Mouse (Mus musculus) brain, adult 2 months (tissue): ENCODE results near the gene Itpr2.

Experiments
- DNase-seq: peaks from one replicate; pipeline ENCODE4 v3.0.0; 2011; ENCODE audit warnings: low read depth, low spot score

The Itpr2 gene

DNA sequence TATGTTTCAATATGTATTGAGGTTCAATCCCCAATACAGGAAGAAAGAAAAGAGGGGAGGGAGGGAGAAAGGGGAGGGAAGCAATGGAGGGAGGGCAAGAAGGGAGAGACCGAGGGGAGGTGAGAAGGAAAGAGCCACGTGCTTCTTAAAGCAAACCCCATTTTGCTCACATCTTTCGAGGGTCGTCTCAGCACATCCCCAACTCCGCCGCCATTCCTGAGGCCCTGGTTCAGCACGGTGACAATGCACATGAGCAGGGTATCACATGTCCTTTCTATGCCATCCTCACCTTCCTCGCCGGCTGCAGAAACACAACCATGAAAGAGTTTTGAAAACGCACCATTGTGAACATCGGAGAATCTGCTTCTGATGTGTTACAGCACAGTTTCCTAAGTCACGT lies 343.3 kb downstream of the Itpr2 start:
- DNase-seq = no peak

- peak; percentile 86 for DNase-seq
Measured at GRCm38 (mm10) chr6:146157983-146158535, 344.0 kb downstream of the Itpr2 start.

- DNase-seq = peak; percentile 45
Measured at GRCm38 (mm10) chr6:146157099-146157498, 344.9 kb downstream of the Itpr2 start.

DNA sequence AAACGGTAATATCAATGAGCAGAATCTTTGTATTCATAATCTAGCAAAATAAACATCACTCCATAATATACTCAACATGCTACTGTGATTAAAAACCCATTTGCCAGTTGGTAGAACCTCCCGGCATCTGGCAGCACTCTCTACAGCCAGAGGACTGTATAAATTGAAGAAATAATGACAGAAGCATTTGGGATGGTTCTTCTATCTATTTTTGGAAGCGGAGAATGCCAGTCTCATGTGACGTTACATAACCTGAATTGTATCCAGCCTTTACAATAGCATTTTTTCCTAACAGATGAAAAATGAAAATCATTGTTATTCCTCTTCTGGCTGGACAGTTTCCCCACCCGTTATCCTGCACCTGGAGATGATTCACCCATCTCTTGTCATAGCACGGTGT lies 345.5 kb downstream of the Itpr2 start:
- peak; percentile 55 for DNase-seq

- DNase-seq = peak; percentile 52
Measured at GRCm38 (mm10) chr6:146155156-146155734, 346.8 kb downstream of the Itpr2 start.

DNA sequence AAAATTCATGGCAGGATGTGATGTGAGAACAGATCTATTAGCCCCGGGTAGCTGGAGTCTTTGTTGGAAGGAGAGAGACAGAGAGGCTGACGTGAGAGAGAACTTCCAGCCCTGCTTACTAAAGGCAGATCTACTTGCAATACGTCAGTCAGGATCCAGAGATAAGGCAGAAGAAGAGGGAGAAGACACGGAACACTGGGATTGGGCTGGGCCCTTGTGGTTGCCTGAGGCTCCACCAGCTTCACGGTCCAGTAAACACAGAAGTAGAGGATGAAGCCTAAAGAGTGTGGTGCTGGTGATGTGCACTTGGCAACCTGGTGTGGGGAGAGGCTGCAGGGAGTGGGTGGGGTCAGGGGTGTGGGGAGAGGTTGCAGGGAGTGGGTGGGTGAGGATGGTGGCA lies 349.2 kb downstream of the Itpr2 start:
- DNase-seq = no peak

GRCm38 (mm10) chr6:146140966-146141585 lies 360.9 kb downstream of the Itpr2 start:
- DNase-seq = peak; percentile 28

GRCm38 (mm10) chr6:146140171-146140570 lies 361.9 kb downstream of the Itpr2 start:
- no peak for DNase-seq

DNA sequence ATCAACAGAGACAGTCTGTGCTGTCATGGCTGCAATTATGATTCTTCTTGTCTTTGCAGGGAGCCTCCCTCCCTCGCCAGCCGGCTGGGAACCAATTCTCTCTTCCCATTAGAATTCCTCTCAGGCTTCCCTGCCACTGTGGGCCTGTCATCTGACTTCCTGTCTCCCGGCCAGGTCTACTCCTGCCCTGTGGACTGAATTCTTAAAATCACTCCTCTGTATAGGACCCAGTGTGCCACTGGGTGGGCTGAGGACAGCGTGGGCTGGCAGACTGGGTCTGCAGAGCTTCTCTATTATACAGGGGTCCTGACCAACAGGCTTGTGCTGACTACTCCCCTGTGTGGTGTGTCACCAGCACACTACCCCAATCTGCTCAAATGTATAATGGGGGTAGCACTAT lies 365.4 kb downstream of the Itpr2 start:
- peak; percentile 64 for DNase-seq

- peak; percentile 21 for DNase-seq
Measured at GRCm38 (mm10) chr6:146136244-146136643, 365.8 kb downstream of the Itpr2 start.

- DNase-seq = no peak
Measured at GRCm38 (mm10) chr6:146135291-146135690, 366.7 kb downstream of the Itpr2 start.

- DNase-seq = no peak
Measured at GRCm38 (mm10) chr6:146133921-146134320, 368.1 kb downstream of the Itpr2 start.

- DNase-seq = no peak
Measured at GRCm38 (mm10) chr6:146129066-146129465, 373.0 kb downstream of the Itpr2 start.

DNA sequence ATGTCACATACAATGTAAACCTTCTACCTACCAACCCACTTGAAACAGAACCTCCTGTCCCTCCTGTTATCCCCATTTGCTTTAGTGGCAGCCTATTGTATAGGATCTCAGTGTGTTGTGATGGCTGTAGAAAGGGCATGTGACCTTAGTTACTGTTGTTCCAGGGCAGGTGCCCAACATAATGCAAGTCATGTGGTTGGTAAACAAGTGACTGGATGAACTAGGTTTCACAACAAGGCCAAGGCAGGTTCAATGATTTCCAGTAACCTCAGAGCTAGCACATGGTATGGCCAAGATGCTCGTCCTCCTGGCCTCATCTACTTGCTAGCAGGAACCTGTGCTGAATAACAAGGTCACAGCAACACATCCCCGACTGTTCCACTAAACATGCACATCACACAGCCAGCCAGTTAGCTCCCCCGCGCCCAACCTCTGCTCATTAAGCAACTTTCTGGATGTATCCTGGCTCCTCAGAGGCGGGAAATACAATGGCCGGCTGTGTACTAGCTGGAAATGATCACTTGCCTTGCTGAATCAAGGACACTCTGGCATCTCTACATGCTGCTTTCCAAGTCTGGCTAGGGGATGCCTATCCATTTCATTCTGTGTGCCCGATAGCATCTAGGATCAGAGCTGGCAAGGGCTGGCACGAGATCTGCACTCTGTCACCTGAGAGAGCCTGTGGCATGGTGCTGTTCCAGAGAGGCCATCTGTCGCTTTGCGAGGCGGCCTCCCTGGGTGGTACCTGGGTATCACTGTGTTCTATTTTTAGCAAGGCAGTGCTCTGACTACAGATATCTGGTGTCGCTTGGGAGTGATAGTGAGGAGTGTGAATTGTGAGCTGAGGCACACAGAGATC lies 375.0 kb downstream of the Itpr2 start:
- peak; percentile 96 for DNase-seq

DNA sequence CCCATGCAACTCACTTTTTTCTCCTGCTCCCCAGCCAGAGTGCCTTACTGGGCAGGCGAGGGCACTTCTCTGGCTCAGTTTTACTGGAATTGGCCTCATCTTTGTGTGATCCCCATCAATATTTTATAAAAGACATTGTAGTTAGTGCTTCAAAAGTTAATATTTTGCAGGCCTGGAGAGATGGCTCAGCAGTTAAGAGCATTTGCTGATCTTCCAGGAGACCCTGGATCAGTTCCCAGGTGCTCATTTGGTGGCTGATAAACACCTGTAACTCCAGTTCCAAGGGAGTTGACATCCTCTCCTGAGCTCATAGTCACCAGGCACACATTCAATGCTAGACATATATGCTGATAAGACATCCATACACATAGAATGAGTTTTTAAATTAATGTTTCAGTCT lies 376.4 kb downstream of the Itpr2 start:
- DNase-seq = no peak

GRCm38 (mm10) chr6:146124479-146124878 lies 377.5 kb downstream of the Itpr2 start:
- peak; percentile 73 for DNase-seq

DNA sequence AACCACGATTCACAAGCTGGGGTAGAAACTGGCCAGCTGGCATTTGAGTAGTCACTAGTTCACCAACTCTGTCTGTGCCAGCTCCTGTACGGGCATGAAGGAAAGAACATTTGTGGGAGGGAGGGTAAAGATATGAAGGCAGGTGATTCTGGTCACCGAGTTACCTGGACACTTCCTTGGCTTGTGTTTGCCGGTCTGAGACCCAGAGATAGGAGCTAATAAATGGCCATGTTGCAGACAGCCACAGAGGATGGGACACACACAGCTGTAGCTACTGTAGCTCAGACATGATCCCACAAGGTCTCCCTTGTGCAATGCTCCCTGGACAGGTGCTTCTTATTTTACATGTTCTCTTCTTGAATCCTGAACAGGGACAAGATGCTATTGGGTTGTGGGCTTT lies 378.4 kb downstream of the Itpr2 start:
- no peak for DNase-seq

GRCm38 (mm10) chr6:146120172-146120571 lies 381.9 kb downstream of the Itpr2 start:
- DNase-seq = no peak

GRCm38 (mm10) chr6:146114731-146115302 lies 387.2 kb downstream of the Itpr2 start:
- peak; percentile 81 for DNase-seq

- no peak for DNase-seq
Measured at GRCm38 (mm10) chr6:146114071-146114470, 388.0 kb downstream of the Itpr2 start.

GRCm38 (mm10) chr6:146113085-146113484 lies 388.9 kb downstream of the Itpr2 start:
- DNase-seq = peak; percentile 51

DNA sequence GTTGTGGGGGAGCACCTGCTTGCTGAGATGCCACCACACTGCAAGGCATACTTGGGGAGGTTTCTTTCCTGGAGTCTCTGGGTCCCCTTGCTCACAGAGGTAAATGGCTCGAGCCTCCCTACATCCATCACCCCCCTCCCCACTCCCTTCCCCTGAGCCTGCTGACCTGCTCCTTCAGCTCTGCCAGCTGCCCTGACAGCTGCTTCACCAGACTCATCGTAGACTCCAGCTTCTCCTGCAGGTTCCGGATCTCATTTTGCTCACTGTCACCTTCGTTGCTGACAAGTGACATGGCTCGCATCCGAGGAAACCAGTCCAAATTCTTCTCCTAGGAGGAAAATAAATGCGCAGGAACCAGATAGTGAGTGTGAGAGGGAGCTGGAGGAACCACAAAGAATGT lies 389.8 kb downstream of the Itpr2 start:
- no peak for DNase-seq
